Mouse (Mus musculus): Measurements from ENCODE around the gene Ascl3. TPM values are rescaled to one million over a fixed set of nuclear protein-coding genes. Genes with fewer than 3 reads are reported as not detected.

The Ascl3 gene
- polyA plus RNA-seq, 1 experiment from 2014 or later, result not detected

- WGBS, result 83% methylated on average over 4 of the region's 4 CpGs
- no peaks in the 10 kb centered on the region for H3K27me3 ChIP-seq
- no peak overlapping the region for H3K4me2 ChIP-seq
- H3K4me1 ChIP-seq, result no peaks in the 10 kb centered on the region
- no peak for ATAC-seq (ENCODE audit: insufficient number of reproducible peaks, low FRiP score, low TSS enrichment, low read depth)
- peaks cover 46% of the 10 kb centered on the region for H3K36me3 ChIP-seq
- H3K9me3 ChIP-seq, result no peaks in the 10 kb centered on the region
- H3K9ac ChIP-seq, result no peak overlapping the region
- H3K27ac ChIP-seq, result no peak overlapping the region
- no peak overlapping the region for H3K4me3 ChIP-seq
Measured at GRCm38 (mm10) chr7:109741703-109742102, 10.2 kb upstream of the Ascl3 start.

DNA sequence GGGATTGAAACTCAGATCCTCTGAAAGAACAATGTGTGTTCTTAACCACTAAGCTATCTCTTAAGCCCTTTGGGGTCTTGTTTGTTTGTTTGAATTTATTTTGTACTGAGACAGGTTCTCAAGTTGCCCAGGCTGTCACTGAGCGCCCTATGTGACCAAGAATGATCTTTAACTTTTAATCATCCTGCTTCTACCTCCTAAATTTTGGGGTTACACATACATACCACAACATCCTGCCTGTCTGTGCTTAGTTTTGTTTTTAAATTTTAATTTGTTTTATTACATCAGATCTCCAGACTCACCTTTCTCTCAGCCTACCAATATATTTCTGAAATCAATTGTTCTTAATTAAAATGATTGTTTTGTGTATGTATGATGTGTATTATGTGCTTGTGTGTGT is 9.5 kb upstream of the Ascl3 start:
- Histone ChIP-seq H3K9ac (no peak overlapping the region), H3K4me2 (no peak overlapping the region), H3K9me3 (no peaks in the 10 kb centered on the region), H3K27me3 (no peaks in the 10 kb centered on the region), H3K4me3 (no peak overlapping the region), H3K27ac (no peak overlapping the region), H3K4me1 (no peaks in the 10 kb centered on the region), H3K36me3 (peaks cover 47% of the 10 kb centered on the region)
- no peak for ATAC-seq (ENCODE audit: insufficient number of reproducible peaks, low FRiP score, low TSS enrichment, low read depth)
- WGBS, result 83% methylated on average over 1 of the region's 1 CpGs

DNA sequence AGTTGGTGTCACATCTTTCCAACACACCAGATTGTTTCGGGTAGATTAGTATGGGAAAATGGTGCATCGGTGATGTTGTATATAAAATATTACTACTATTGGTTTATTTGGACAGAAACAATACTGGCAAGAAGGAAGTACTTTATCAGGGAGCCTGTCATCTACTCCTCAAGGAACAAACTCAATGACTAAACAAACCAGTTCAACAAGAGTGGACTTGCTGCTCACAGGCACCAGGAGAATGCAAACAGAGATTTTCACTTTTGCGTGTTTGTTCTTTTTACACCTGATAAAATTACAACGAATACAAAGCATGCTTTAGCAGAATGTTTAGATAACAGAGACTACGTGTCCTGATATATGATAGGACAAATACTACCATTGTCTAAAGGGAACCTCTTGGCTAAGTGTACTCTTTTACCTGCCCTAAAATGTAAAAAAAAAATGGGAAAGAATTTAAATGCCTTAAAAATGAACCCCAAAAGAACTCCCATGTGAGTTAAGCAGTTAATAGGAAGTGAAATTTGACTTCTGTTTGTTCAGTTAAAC is 8.4 kb upstream of the Ascl3 start:
- WGBS, result 74% methylated on average over 5 of the region's 5 CpGs
- no peaks in the 10 kb centered on the region for H3K4me1 ChIP-seq
- H3K27me3 ChIP-seq, result no peaks in the 10 kb centered on the region
- ATAC-seq (ENCODE audit: insufficient number of reproducible peaks, low FRiP score, low TSS enrichment, low read depth), result no peak
- no peaks in the 10 kb centered on the region for H3K9me3 ChIP-seq
- H3K9ac ChIP-seq, result no peak overlapping the region
- no peak overlapping the region for H3K4me3 ChIP-seq
- H3K4me2 ChIP-seq, result no peak overlapping the region
- no peak overlapping the region for H3K27ac ChIP-seq
- peaks cover 49% of the 10 kb centered on the region for H3K36me3 ChIP-seq

GRCm38 (mm10) chr7:109734806-109735205 is 3.3 kb upstream of the Ascl3 start:
- Histone ChIP-seq H3K9ac (no peak overlapping the region), H3K9me3 (no peaks in the 10 kb centered on the region), H3K4me1 (peaks cover 3% of the 10 kb centered on the region; the same call in 1 of the 2 replicates), H3K4me2 (no peak overlapping the region), H3K27me3 (no peaks in the 10 kb centered on the region), H3K36me3 (peaks cover 26% of the 10 kb centered on the region), H3K27ac (no peak overlapping the region), H3K4me3 (no peak overlapping the region)
- no peak for ATAC-seq (ENCODE audit: insufficient number of reproducible peaks, low FRiP score, low TSS enrichment, low read depth)
- WGBS, result 84% methylated on average over 4 of the region's 4 CpGs

DNA sequence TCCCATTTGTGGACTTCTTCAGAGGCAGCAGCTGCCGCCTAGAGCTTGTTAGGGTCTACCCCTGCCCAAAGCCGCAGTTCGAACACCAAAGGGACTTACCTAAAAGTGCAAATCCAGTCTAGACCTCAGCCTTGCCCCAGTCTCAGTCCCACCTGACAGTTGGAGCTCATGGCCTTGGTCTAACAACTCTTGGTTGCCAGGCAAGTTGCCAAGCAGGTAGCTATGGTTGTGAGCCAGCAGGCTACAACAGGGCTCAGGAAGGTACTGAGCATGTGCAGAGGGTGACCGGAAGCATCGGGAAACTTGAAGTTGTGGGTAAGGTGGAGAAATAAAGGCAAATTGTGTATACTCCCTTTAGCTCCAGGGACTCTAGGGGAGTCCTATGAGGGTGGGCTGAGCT is 7.8 kb downstream of the Ascl3 start, which contains the start of gene BC051019:
TSS of gene BC051019 (minus strand) at position 154 of the 400 bp plus-strand sequence.
- Histone ChIP-seq H3K27me3 (no peaks in the 10 kb centered on the region), H3K9ac (no peak within 1 kb of the TSS), H3K9me3 (no peaks in the 10 kb centered on the region), H3K4me3 (no peak within 1 kb of the TSS), H3K4me1 (no peaks in the 10 kb centered on the region), H3K36me3 (no peaks in the 10 kb centered on the region), H3K27ac (no peak within 1 kb of the TSS), H3K4me2 (no peak within 1 kb of the TSS)
- whole genome bisulfite sequencing, result 89% methylated on average over 5 of the region's 5 CpGs
- ATAC-seq (ENCODE audit: insufficient number of reproducible peaks, low FRiP score, low TSS enrichment, low read depth), result no peak

- no peak overlapping the region for H3K4me2 ChIP-seq
- H3K9ac ChIP-seq, result no peak overlapping the region
- ATAC-seq (ENCODE audit: insufficient number of reproducible peaks, low FRiP score, low TSS enrichment, low read depth), result no peak
- H3K9me3 ChIP-seq, result no peaks in the 10 kb centered on the region
- WGBS, result 94% methylated on average over 8 of the region's 8 CpGs
- H3K4me3 ChIP-seq, result no peak overlapping the region
- no peaks in the 10 kb centered on the region for H3K27me3 ChIP-seq
- H3K27ac ChIP-seq, result no peak overlapping the region
- no peaks in the 10 kb centered on the region for H3K36me3 ChIP-seq
- H3K4me1 ChIP-seq, result no peaks in the 10 kb centered on the region
Measured at GRCm38 (mm10) chr7:109723114-109723513, 8.4 kb downstream of the Ascl3 start.

DNA sequence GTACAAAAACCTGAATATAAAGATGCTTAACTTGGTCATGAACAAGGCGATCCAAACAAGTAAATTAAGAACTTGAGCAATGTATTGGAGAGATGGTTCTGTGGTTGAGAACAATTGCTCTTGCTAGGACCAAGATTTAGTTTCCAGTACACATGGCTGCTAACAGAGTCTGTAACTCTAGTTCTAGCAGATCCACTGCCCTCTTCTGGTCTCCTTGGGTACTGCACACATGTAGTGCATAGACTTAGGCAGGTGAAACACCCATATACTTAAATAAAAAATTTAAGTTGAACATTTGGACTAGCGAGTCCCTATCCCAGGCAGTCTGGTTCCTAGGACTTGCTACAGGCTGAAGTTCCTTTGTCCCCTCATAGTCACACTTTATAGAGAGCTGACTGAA is 8.9 kb downstream of the Ascl3 start:
- H3K9me3 ChIP-seq, result no peaks in the 10 kb centered on the region
- H3K9ac ChIP-seq, result no peak overlapping the region
- no peaks in the 10 kb centered on the region for H3K4me1 ChIP-seq
- 95% methylated on average over 2 of the region's 2 CpGs for WGBS
- H3K36me3 ChIP-seq, result no peaks in the 10 kb centered on the region
- H3K4me2 ChIP-seq, result no peak overlapping the region
- H3K27me3 ChIP-seq, result no peaks in the 10 kb centered on the region
- H3K27ac ChIP-seq, result no peak overlapping the region
- H3K4me3 ChIP-seq, result no peak overlapping the region
- ATAC-seq (ENCODE audit: insufficient number of reproducible peaks, low FRiP score, low TSS enrichment, low read depth), result no peak

DNA sequence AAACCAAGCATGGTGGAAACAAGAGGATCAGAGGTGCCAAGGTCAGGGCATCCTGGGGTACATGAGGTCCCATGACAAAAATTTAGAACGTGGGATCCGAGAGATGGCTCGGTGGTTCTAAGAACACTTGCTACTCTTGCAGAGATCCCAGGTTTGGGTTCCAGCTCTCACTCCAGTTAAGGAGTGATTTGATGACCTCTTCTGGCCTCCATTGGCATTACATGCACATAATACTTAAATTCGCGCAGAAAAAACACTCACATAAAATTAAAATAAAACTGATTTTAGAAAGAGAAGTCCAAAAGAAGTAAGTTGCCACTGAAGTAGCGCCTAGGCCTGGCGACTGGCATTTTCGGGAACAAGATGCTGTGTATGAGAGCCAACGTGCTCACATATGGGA is 12.2 kb downstream of the Ascl3 start:
- no peak for ATAC-seq (ENCODE audit: insufficient number of reproducible peaks, low FRiP score, low TSS enrichment, low read depth)
- WGBS, result 54% methylated on average over 9 of the region's 9 CpGs

DNA sequence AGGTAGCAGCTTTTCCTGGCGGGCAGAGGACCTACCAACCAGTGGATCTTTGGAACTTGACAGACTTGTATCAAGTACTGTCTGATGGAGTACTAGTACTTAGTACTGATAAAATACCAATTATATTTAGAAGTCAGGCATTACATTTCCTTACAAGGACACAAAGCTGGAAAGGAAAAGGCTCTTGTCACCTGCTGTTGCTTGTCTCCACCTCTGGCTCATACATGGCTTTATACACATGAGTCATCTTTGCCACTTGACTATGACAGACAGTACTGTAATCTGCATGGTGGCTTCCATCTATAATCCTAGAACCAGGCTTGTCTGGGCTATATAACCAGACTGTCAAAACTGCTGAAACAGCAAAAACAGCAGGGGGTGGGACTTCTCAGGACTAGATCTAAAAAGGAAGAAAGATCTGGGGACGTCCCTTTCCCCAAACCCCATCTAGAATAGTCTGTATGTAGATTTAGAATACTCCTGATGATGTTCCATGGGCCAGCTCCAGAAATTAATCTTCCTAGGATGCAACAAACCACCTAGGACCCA is 18.0 kb downstream of the Ascl3 start:
- Histone ChIP-seq H3K27ac (no peak overlapping the region), H3K9me3 (no peaks in the 10 kb centered on the region), H3K4me1 (peaks cover 7% of the 10 kb centered on the region), H3K4me3 (no peak overlapping the region), H3K4me2 (no peak overlapping the region), H3K27me3 (no peaks in the 10 kb centered on the region), H3K36me3 (peaks cover 34% of the 10 kb centered on the region), H3K9ac (no peak overlapping the region)
- no peak for ATAC-seq (ENCODE audit: insufficient number of reproducible peaks, low FRiP score, low TSS enrichment, low read depth)
- 86% methylated on average over 2 of the region's 2 CpGs for WGBS

More for the DNA sequence above, 12.2 kb downstream of the Ascl3 start:
- no peak overlapping the region for H3K4me2 ChIP-seq
- no peak overlapping the region for H3K27ac ChIP-seq
- no peak overlapping the region for H3K9ac ChIP-seq
- no peaks in the 10 kb centered on the region for H3K27me3 ChIP-seq
- no peak overlapping the region for H3K4me3 ChIP-seq
- no peaks in the 10 kb centered on the region for H3K4me1 ChIP-seq
- no peaks in the 10 kb centered on the region for H3K9me3 ChIP-seq
- no peaks in the 10 kb centered on the region for H3K36me3 ChIP-seq

DNA sequence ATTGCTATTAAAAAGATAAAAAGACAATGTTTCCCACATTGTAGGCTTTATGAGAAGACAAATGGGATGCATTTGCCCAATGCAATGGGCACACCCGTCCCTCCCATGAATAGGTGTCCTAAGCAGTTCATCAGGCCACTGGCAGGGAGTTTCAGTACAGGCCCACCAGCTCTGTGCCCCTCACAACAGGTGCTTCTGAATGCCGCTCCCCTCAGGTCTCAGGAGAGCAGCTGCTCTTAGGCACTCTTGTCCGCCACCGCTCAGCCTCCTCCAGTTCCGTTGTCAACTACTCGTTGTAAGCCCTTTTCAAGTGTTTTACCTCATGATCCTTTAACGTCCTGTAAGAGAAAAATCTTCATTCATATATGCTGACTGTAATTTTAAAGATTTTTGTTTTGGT is 19.3 kb downstream of the Ascl3 start:
- WGBS, result 85% methylated on average over 7 of the region's 7 CpGs
- no peaks in the 10 kb centered on the region for H3K9me3 ChIP-seq
- H3K4me1 ChIP-seq, result peaks cover 11% of the 10 kb centered on the region
- H3K4me2 ChIP-seq, result no peak overlapping the region
- no peaks in the 10 kb centered on the region for H3K27me3 ChIP-seq
- no peak overlapping the region for H3K27ac ChIP-seq
- no peak overlapping the region for H3K9ac ChIP-seq
- no peak overlapping the region for H3K4me3 ChIP-seq
- ATAC-seq (ENCODE audit: insufficient number of reproducible peaks, low FRiP score, low TSS enrichment, low read depth), result no peak
- peaks cover 34% of the 10 kb centered on the region for H3K36me3 ChIP-seq

GRCm38 (mm10) chr7:109710069-109710468 is 21.5 kb downstream of the Ascl3 start:
- no peaks in the 10 kb centered on the region for H3K27me3 ChIP-seq
- peaks cover 34% of the 10 kb centered on the region for H3K36me3 ChIP-seq
- H3K4me2 ChIP-seq, result no peak overlapping the region
- 70% methylated on average over 1 of the region's 1 CpGs for WGBS
- peaks cover 11% of the 10 kb centered on the region for H3K4me1 ChIP-seq
- no peak for ATAC-seq (ENCODE audit: insufficient number of reproducible peaks, low FRiP score, low TSS enrichment, low read depth)
- H3K27ac ChIP-seq, result no peak overlapping the region
- no peak overlapping the region for H3K4me3 ChIP-seq
- no peak overlapping the region for H3K9ac ChIP-seq
- no peaks in the 10 kb centered on the region for H3K9me3 ChIP-seq

- Histone ChIP-seq H3K4me3 (no peak overlapping the region), H3K36me3 (peaks cover 34% of the 10 kb centered on the region), H3K27me3 (no peaks in the 10 kb centered on the region), H3K27ac (peak overlapping the region; percentile 79), H3K4me1 (peaks cover 20% of the 10 kb centered on the region), H3K4me2 (no peak overlapping the region), H3K9ac (no peak overlapping the region), H3K9me3 (no peaks in the 10 kb centered on the region)
- peak; percentile 73; the same call in 1 of the 2 replicates for ATAC-seq (ENCODE audit: insufficient number of reproducible peaks, low FRiP score, low TSS enrichment, low read depth)
- 13% methylated on average over 3 of the region's 3 CpGs for WGBS
Measured at GRCm38 (mm10) chr7:109708961-109709382, 22.6 kb downstream of the Ascl3 start.

Data from limb, embryonic 15.5 days (tissue).